Mouse (Mus musculus) embryonic facial prominence, embryonic 14.5 days (tissue): ENCODE results near the gene Lhx3. TPM values are rescaled to one million over a fixed set of nuclear protein-coding genes. Genes with fewer than 3 reads are reported as not detected.
A peak's percentile ranks its signal among the peaks of the same experiment; 100 is the strongest.

Experiments used
- ATAC-seq: fragments of 200-750 bp; cut with Nextera tagmentation; 2 replicates; pipeline ENCODE4 v1.8.0; 2017; ENCODE audit warnings: low read depth, moderate number of reproducible peaks, moderate TSS enrichment
- DNase-seq: peaks from one replicate; pipeline ENCODE4 v3.0.0-alpha.2; 2015; ENCODE audit warnings: low spot score
- H3K27ac ChIP-seq: fragments of 300-500 bp; sonication (generic); replicated peaks from 2 replicates; pipeline ENCODE4 v1.5.1; 2014; ENCODE audit warnings: low read depth, mild to moderate bottlenecking, low read length, moderate library complexity
- H3K27me3 ChIP-seq: fragments of 300-500 bp; sonication (generic); replicated peaks from 2 replicates; pipeline ENCODE4 v1.6.1; 2014; ENCODE audit warnings: low read length; ENCODE audit not compliant: control insufficient read depth, insufficient read depth
- H3K36me3 ChIP-seq: fragments of 300-500 bp; sonication (generic); 2 replicates; pipeline ENCODE4 v1.6.1; 2014; ENCODE audit warnings: low read length, mixed read lengths; ENCODE audit not compliant: control insufficient read depth, insufficient read depth
- H3K4me1 ChIP-seq: fragments of 300-500 bp; sonication (generic); 2 replicates; pipeline ENCODE4 v1.6.1; 2014; ENCODE audit warnings: antibody characterized with exemption, low read length; ENCODE audit not compliant: control insufficient read depth, insufficient read depth
- H3K4me2 ChIP-seq: fragments of 300-500 bp; sonication (generic); 2 replicates; pipeline ENCODE4 v1.6.1; 2014; ENCODE audit warnings: low read depth, mild to moderate bottlenecking, low read length, moderate library complexity, mixed read lengths
- H3K4me3 ChIP-seq: fragments of 300-500 bp; sonication (generic); 2 replicates; pipeline ENCODE4 v1.5.1; 2014; ENCODE audit warnings: low read depth, mild to moderate bottlenecking, low read length
- H3K9ac ChIP-seq: fragments of 300-500 bp; sonication (generic); 2 replicates; pipeline ENCODE4 v1.6.1; 2014; ENCODE audit warnings: low read depth, mild to moderate bottlenecking, low read length, moderate library complexity, mixed read lengths
- H3K9me3 ChIP-seq: fragments of 300-500 bp; sonication (generic); 2 replicates; pipeline ENCODE4 v1.6.1; 2016; ENCODE audit warnings: low read length; ENCODE audit not compliant: control insufficient read depth
- WGBS: fragments of 180-500 bp; shearing (Covaris S2); extraction: QIAGEN DNeasy Blood & Tissue Kit; methylation state at CpG from one replicate; pipeline ENCODE4 v1.1.7; 2014; 5-methylcytosine and 5-hydroxymethylcytosine counted together
- polyA plus RNA-seq: library from polyadenylated mRNA; unstranded; fragments of >200 nt; fragmentation: Nextera tagmentation; extraction: Ambion mirVana; gene quantifications from 2 replicates; pipeline ENCODE4 v1.2.1, GENCODE M21; 2014

Lhx3 gene
- polyA plus RNA-seq, 1 experiment from 2014 or later, result 1.2 TPM

DNA sequence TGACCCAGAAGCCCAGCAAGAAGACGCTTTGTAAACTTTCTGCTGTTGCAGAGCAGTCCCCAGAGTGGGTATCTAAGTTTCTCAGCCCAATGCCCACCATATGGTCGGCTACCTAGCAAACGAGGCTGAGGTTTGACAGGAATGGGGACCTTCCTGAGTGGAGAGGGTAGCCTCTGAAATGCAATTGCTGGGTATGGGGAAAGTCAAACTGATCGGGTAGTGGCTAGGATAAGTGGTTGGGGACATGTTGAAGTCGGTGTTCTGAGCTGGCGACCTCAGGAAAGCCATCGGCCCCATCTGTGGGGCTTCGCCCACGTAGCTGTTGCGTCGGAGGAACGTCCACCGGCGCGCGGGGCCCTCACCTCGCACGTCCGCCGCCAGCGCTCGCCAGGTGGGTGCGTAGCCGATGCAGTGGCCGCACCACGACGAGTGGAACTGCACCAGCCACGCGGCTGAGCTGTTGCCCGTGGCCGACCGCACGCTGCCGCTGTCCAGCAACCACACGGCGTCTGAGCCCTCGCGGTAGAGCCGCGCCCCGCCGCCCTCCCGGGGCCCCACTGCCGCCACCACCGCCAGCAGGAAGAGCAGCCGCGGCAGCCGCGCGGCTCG lies 28.7 kb upstream of the Lhx3 start:
- peak overlapping the region; percentile 79 for H3K27ac ChIP-seq
- peaks cover 8% of the 10 kb centered on the region; the same call in 1 of the 2 replicates for H3K4me1 ChIP-seq
- no peaks in the 10 kb centered on the region for H3K27me3 ChIP-seq
- WGBS, result 0% methylated on average over 23 of the region's 51 CpGs
- ATAC-seq (peak; percentile 80), DNase-seq (no peak)
- H3K9me3 ChIP-seq, result no peaks in the 10 kb centered on the region
- H3K36me3 ChIP-seq, result no peaks in the 10 kb centered on the region
- peak overlapping the region; percentile 87 for H3K9ac ChIP-seq
- peak overlapping the region; percentile 84 for H3K4me2 ChIP-seq
- H3K4me3 ChIP-seq, result peak overlapping the region; percentile 88

DNA sequence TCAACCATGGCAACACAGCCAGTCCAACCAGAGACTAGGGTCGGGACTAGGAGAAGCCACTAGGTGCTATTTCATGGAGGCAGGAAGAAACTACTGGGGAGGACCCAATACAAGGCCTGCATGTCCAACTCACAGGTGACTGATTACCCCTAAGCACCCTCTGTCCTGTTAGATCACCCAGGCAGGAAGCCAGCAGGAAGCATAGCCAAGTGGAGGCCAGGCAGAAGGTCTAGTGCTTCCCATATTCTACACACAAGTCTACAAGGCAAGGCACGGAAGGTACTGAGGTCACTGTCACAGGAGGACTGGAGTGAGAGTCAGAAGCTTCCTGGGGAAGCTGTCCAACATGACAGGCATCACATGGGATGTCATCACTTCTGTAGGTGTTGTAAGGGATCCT lies 26.7 kb upstream of the Lhx3 start:
- H3K4me1 ChIP-seq, result peaks cover 8% of the 10 kb centered on the region; the same call in 1 of the 2 replicates
- H3K27me3 ChIP-seq, result no peaks in the 10 kb centered on the region
- no peak overlapping the region for H3K4me2 ChIP-seq
- no peak for DNase-seq
- no peak overlapping the region for H3K9ac ChIP-seq
- H3K4me3 ChIP-seq, result no peak overlapping the region
- ATAC-seq, result no peak
- H3K9me3 ChIP-seq, result no peaks in the 10 kb centered on the region
- WGBS, result 83% methylated on average over 2 of the region's 2 CpGs
- H3K27ac ChIP-seq, result no peak overlapping the region
- H3K36me3 ChIP-seq, result no peaks in the 10 kb centered on the region

DNA sequence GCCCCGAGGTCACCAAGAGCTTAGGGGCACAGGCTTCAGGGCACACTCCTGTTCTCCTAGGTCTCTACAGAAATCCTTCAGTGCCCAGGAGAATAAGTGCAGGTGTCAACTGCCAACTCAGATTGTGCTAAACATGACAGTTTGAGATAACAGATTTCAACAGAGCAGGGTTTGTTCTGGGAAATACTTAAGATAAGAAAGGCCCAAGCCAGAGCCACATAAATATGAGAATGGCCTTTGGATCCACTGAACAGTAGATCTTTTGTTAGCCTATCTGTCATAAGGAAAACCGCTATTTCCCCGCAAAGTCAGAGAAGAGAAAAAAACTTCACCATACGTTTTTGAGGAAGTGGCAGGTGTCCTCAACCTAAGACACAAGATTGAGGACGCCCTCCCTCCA lies 26.2 kb upstream of the Lhx3 start:
- Histone ChIP-seq H3K27ac (no peak overlapping the region), H3K9ac (no peak overlapping the region), H3K4me1 (peaks cover 8% of the 10 kb centered on the region; the same call in 1 of the 2 replicates), H3K9me3 (no peaks in the 10 kb centered on the region), H3K4me2 (no peak overlapping the region), H3K36me3 (no peaks in the 10 kb centered on the region), H3K27me3 (no peaks in the 10 kb centered on the region), H3K4me3 (no peak overlapping the region)
- 84% methylated on average over 5 of the region's 5 CpGs for WGBS
- DNase-seq, result no peak
- ATAC-seq, result no peak

DNA sequence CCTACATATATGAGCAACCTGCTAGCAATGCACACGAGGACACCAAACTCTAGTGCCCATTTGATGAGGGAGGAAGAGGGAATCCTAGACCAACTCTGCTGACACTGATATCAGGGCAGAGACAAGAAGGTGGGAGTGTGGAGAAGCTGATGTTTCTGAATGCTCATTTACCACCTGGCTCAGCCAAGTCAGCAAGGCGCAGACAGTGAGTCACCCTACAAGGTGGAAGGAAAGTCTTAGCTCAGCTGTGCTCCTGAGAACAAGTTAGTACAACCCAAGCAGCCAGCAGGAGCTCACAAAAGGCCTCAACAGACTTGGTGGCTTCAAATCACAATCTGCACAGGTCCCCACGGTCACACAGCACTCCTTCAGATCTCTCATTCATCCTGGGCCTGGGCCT lies 23.3 kb upstream of the Lhx3 start:
- 85% methylated on average over 3 of the region's 3 CpGs for WGBS

DNA sequence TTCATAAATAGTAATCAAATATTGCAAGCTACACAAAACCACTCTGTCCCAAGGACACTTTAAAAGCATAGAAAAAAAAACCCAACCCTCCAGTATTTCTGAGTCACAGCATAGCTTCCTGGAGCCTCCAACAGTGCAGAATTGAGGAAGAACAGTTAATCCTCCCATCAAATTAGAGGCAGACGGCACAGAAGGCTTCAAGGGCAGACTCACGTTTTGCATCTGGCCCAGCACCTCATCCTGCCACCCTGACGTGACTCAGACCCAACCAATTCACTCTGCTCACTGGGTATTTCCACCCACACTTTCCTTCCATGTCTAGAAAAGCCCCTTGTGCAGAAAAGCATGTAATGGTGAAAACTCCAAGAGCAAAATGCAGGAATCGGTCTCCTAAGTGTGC lies 22.2 kb upstream of the Lhx3 start:
- Histone ChIP-seq H3K9me3 (no peaks in the 10 kb centered on the region), H3K36me3 (0 out of 2 replicates have a peak, but pooled peaks cover 11% of the 10 kb centered on the region), H3K4me3 (no peak overlapping the region), H3K4me2 (no peak overlapping the region), H3K27me3 (no peaks in the 10 kb centered on the region), H3K4me1 (no peaks in the 10 kb centered on the region), H3K9ac (no peak overlapping the region), H3K27ac (no peak overlapping the region)
- WGBS, result 51% methylated on average over 4 of the region's 4 CpGs
- DNase-seq (no peak), ATAC-seq (no peak)

More for the DNA sequence above, 23.3 kb upstream of the Lhx3 start:
- Histone ChIP-seq H3K9ac (no peak overlapping the region), H3K9me3 (no peaks in the 10 kb centered on the region), H3K27me3 (no peaks in the 10 kb centered on the region), H3K36me3 (0 out of 2 replicates have a peak, but pooled peaks cover 4% of the 10 kb centered on the region), H3K4me3 (no peak overlapping the region), H3K4me2 (no peak overlapping the region), H3K27ac (no peak overlapping the region), H3K4me1 (peaks cover 6% of the 10 kb centered on the region; the same call in 1 of the 2 replicates)
- ATAC-seq, result no peak
- DNase-seq, result no peak

DNA sequence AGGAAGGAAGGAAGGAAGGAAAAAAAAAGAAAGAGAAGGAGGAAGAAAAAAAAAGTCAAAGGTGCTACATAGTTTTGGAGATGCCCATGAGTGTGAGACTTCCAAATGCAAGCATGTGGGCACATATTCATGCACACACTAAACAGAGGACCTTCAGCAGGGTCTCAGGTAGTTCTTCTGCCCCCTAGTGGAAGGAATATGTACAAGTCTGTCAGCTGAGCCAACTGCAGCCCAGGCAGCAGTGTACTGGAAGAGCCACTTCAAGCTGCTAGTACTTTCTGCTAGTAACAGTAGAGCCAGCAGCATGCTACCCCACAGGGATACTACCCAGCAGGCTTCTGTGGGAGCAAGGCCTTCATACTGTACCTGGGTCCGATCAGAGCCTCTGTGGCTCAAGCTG lies 19.7 kb upstream of the Lhx3 start:
- Histone ChIP-seq H3K4me3 (no peak overlapping the region), H3K4me1 (no peaks in the 10 kb centered on the region), H3K36me3 (peaks cover 16% of the 10 kb centered on the region; the same call in 1 of the 2 replicates), H3K9ac (no peak overlapping the region), H3K9me3 (no peaks in the 10 kb centered on the region), H3K27me3 (no peaks in the 10 kb centered on the region), H3K27ac (no peak overlapping the region), H3K4me2 (no peak overlapping the region)
- DNase-seq, result peak; percentile 86
- WGBS, result 57% methylated on average over 1 of the region's 1 CpGs
- peak; percentile 79; the same call in 1 of the 2 replicates for ATAC-seq

DNA sequence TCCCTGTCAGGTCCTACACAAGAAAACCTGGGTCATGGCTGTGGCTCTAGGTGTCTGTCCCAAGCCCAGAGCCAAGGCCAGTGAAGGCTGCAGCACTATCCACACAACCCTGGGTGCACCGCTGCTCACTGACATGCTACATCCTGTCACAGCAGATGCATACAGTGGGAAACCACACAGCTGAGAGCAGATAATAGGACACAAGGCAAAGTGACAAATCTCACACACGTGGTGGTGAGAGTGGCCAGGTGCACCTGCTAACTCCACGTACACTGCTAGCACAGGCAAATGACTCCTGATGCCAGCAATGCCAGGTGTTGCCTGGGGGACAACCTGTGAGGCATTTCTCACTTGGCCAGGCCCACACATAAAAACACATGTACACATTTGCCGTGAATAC lies 17.2 kb upstream of the Lhx3 start:
- no peaks in the 10 kb centered on the region for H3K27me3 ChIP-seq
- no peak overlapping the region for H3K27ac ChIP-seq
- 80% methylated on average over 4 of the region's 4 CpGs for WGBS
- H3K4me2 ChIP-seq, result no peak overlapping the region
- H3K9ac ChIP-seq, result no peak overlapping the region
- DNase-seq (no peak), ATAC-seq (no peak)
- no peaks in the 10 kb centered on the region for H3K4me1 ChIP-seq
- peaks cover 32% of the 10 kb centered on the region; the same call in 1 of the 2 replicates for H3K36me3 ChIP-seq
- no peaks in the 10 kb centered on the region for H3K9me3 ChIP-seq
- H3K4me3 ChIP-seq, result no peak overlapping the region

DNA sequence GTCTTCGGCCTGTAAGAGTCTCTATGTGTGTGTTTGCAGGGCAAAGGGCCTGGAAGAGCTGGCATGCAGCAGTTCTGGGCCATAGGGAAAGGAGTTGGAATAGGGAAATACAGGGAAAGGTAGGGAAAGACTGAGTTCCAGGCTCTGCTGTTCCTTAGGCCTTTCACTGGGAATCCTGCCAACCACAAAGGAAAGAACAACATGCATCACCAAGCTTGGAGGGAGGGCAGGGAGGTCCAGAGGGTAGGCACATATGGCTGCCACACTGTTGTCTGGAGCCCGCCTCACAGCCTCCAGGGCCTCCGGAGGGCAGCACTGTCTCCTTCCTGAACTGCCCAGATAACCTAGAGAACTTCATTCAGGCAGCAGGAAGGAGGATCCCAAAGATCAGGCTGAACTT lies 15.9 kb upstream of the Lhx3 start:
- H3K4me2 ChIP-seq, result no peak overlapping the region
- no peaks in the 10 kb centered on the region for H3K27me3 ChIP-seq
- H3K9ac ChIP-seq, result no peak overlapping the region
- H3K27ac ChIP-seq, result no peak overlapping the region
- no peak for DNase-seq
- H3K4me1 ChIP-seq, result no peaks in the 10 kb centered on the region
- ATAC-seq, result no peak
- peaks cover 43% of the 10 kb centered on the region for H3K36me3 ChIP-seq
- H3K9me3 ChIP-seq, result no peaks in the 10 kb centered on the region
- 74% methylated on average over 3 of the region's 3 CpGs for WGBS
- no peak overlapping the region for H3K4me3 ChIP-seq

DNA sequence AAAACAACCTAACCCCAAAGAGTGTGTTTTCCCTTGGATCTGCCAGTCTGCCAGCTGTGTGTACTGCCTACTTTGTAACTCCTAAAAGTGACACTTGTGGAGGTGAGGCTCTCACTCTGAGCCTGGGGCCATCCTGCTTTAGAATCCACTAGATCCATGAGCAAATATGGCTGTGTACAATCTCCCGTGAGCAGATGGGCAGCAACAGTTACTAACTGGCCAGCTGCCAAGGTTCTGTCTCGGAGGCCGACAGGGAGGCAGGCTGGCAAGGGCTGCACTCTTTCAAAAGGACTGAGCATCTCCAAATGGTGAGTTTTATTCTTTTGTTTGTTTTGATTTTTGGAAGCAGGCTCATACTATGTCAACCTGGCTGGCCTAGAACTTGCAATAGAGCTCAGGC lies 6.4 kb upstream of the Lhx3 start:
- Histone ChIP-seq H3K36me3 (peaks cover 71% of the 10 kb centered on the region), H3K4me2 (no peak overlapping the region), H3K27me3 (no peaks in the 10 kb centered on the region), H3K4me1 (no peaks in the 10 kb centered on the region), H3K9ac (no peak overlapping the region), H3K27ac (no peak overlapping the region), H3K4me3 (no peak overlapping the region), H3K9me3 (no peaks in the 10 kb centered on the region)
- ATAC-seq (no peak), DNase-seq (peak; percentile 44)
- WGBS, result 22% methylated on average over 3 of the region's 3 CpGs
